Mouse (Mus musculus) liver, adult 2 months (tissue): ENCODE measurements around the gene Tmem62.

Experiments
- CTCF ChIP-seq: fragments of 200-500 bp; IDR thresholded peaks from 2 replicates; pipeline ENCODE4 v1.5.1; 2011; ENCODE audit warnings: low read depth, low read length, control low read depth
- POLR2A ChIP-seq: fragments of 200-500 bp; IDR thresholded peaks from 2 replicates; pipeline ENCODE4 v1.6.1; 2011; ENCODE audit warnings: low read length, control low read depth; ENCODE audit not compliant: insufficient read depth; ENCODE audit errors: extremely low read depth

GRCm38 (mm10) chr2:121017151-121017550 lies 40.3 kb downstream of the Tmem62 start:
- no peak for TF ChIP-seq POLR2A
- TF ChIP-seq CTCF, result no peak
